Mouse (Mus musculus) embryo, embryonic 9.5 days (tissue): Measurements from ENCODE around the gene Zc2hc1c.

Experiments
- DNase-seq: peaks from one replicate; pipeline ENCODE4 v3.0.0-alpha.2; 2017; ENCODE audit errors: extremely low spot score

Gene Zc2hc1c

GRCm38 (mm10) chr12:85284331-85284730 is 4.1 kb upstream of the Zc2hc1c start:
- no peak for DNase-seq

- no peak for DNase-seq
These were observed 3.4 kb upstream of the Zc2hc1c start for GRCm38 (mm10) chr12:85284996-85285395.

DNA sequence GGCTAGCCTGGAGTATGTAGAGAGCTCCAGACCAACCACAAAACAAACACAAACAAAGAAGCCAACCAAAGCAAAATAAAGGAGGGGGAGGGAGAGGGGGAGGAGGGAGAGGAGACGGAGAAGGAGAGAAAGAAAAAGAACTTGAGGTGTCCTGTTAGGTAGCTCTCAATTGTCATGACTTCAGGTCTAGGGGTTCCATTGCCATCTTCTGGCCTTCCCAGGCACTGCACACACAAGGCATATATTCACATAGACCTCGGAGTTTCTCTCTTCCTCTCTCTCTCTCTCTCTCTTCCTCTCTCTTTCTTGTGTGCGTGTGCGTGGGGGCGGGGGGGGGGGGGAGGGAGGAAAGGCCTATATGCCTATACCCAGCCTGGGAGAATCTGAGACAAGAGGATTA is 1.4 kb upstream of the Zc2hc1c start:
- no peak for DNase-seq

DNA sequence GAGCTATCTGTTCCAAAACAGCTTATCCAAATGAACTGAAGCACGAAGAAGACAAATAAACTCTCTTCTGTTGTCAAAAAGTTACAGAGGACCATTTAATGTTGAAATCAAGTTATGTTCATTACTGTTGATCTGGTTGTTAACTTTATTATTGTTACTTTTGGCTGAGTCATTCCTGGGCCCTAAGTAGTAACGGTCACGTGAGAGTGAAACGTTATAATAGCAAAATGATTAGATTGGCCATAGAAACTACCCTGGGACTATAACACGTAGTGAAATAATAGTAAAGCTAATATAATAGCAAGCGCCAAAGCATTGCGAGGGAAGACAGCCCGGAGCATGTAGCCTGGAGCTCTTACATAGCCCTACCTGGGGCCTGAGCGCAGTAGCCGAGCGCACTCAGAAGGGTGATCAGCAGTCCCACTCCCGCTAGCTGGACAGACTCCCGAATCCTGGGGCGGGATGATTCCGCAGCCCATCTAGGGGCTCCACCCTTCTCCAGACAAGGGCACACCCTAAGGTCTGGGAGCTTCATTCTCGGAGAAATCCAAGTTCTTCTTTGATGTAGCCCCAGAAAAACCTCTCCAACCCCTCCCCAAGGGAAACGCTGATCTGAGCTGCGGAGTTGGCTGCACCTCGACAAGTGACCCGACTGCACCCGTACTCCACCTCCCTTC is 444 bp upstream of the Zc2hc1c start, which contains the start of gene Acyp1:
Gene Acyp1, minus strand, starts transcription at position 630 of the 677 bp plus-strand sequence.
- no peak for DNase-seq

- no peak for DNase-seq
These were observed 988 bp downstream of the Zc2hc1c start for GRCm38 (mm10) chr12:85289157-85290000.

DNA sequence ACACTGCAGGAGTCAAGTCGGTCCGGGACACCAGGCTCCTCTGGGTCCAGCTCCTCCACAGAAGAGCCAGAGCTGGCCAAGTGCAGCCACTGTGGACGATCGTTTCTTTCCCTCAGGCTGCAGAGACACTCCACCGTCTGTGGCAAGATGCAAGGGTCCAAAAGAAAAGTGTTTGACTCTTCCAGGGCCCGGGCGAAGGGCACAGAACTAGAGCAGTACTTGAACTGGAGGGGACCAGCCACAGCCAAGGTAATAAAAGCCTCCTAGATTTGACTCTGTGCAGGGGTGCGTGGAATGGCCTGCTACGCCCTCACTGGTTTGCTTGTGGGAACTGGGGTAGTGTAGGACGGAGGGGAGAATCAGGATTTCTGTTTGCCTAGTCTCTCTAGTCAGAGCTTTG is 2.2 kb downstream of the Zc2hc1c start:
- no peak for DNase-seq

DNA sequence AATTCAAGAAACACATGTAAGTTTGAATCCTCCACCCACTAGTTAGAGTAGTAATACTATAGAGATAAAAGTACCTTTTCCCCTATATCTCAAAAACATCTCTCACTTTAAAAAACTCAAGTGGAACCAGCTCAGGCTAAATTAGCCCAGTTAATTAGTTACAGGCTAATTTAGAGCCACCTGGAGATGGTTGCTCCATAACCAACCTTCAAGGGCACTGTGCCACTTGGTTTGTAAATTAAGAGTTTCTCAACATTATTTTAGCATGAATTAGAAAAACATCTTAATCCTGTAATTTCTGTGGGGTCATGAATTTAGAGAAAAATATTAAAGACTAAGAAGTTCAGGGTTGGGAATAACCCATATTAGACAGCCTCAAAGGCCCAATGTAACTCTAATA is 3.1 kb downstream of the Zc2hc1c start:
- DNase-seq, result no peak

DNA sequence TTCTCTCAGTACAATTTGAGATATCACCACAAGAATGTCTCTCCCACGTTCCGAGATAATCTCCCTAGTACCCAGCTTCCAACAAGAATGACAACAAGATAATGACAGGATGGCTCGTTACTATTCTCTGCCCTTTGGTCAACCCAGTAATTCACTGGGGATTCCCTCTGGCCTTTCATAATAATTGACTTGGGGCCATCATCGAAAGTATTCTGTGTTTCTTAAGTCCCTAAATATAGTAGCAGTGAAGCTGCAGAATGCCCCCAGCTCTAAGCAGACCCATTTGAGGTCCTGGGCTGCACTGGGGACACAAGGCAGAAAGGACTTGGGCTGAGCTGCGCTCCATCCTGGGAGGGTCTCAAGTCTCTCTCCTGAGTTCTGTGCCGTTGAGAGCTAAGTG is 3.9 kb downstream of the Zc2hc1c start:
- no peak for DNase-seq

DNA sequence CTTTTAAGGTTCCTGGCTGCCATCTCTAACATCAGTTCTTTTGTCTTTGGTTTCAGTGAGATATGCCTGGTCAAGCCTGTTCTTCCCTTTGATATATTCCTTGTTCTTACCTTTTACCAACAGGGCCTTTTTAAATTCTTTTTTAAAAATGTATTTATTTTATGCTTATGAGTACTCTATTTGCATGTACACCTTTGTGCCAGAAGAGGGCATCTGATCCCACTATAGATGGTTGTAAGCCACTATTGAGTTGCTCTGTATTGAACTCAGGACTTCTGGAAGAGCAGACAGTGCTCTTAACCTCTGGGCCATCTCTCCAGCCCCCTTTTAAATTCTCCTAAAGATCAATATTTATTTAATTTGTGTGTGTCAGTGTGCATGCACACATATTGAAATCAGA is 4.5 kb downstream of the Zc2hc1c start:
- DNase-seq, result no peak

GRCm38 (mm10) chr12:85295506-85295905 is 7.1 kb downstream of the Zc2hc1c start:
- no peak for DNase-seq

- DNase-seq, result no peak
These were observed 8.5 kb downstream of the Zc2hc1c start for GRCm38 (mm10) chr12:85296915-85297314.

DNA sequence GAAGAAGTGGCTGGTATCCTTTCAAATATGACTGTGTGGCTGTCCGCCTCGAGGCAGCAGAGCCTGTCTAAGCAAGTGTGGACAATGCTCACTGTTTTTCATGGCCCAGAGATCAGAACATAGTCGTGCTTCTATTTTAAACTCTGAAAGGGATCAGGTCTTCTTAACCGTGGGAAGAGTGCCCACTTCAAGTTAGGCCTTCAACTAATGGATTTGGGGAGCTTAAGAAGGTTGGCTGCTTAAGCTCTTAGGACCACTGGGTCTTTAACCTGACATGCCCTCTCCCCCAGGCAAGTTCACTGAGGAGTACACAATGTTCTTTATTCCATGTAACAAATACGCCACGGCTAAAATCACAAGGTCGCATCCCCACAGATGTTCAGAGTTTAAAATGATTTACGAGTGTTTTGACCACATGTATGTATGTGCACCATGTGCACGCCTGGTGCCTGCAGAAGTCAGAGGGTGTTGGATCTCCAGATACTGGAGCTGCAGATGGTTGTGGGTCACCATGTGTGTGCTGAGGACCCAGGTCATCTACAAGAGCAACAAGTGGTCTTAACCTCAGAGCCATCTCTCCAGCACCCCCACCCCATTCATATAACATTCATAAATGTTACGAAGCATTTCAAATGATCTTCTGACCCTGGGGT is 9.1 kb downstream of the Zc2hc1c start:
- DNase-seq, result no peak

GRCm38 (mm10) chr12:85298127-85298834 is 9.9 kb downstream of the Zc2hc1c start:
- DNase-seq, result no peak

DNA sequence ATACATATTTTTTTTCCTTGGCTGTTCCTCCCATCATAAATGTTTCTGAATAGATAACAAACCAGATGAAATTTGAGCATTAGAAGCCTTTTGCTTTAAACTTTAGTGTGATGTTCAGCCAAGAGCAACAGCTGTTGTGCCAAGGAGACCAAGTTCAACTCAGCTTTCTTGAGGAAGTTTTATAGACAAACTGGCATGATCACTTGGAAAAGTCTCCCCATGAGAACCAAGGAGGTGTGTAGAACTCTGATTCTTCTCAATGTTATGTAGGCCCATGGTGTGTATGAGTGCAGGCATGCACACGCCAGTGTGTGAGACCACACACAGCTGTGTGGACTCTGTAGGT is 10.4 kb downstream of the Zc2hc1c start:
- DNase-seq, result no peak

DNA sequence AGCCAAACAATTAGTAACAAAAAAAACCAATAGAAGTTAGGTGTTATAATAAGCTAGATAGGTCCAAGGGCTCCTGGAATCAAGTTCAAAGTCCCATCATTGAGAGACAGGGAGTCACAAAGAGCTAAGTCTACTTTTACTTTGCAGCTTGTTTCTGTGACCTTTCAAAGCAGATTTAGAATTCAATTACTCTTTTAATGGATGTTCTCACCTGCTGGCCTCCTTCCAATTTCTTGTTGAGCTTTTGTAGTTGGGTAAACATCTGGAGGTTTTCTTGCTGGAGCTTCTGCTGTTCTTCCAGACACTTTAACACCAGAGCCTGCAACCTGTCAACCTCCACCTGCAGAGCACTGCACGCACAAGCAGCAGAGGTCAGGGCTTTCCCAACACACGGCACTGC is 14.9 kb downstream of the Zc2hc1c start:
- DNase-seq, result no peak

DNA sequence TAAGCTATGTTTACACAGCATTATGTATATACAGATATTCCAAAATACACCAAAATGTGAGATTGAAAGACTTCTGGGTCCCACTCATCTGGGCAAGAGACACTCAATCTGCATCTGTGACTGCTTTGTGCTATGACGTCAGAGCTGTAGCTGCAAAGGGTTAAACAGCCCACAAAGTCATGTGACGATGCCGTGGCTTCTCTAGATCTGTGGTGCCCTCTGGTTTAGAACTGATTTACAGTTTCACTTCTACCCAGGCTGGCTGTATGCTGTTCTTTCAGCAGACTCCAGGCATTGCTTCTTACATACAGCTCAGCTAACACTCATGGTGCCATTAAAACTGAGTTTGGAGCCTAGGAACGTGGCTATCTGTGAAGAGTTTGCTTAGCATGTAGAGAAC is 16.3 kb downstream of the Zc2hc1c start:
- no peak for DNase-seq

DNA sequence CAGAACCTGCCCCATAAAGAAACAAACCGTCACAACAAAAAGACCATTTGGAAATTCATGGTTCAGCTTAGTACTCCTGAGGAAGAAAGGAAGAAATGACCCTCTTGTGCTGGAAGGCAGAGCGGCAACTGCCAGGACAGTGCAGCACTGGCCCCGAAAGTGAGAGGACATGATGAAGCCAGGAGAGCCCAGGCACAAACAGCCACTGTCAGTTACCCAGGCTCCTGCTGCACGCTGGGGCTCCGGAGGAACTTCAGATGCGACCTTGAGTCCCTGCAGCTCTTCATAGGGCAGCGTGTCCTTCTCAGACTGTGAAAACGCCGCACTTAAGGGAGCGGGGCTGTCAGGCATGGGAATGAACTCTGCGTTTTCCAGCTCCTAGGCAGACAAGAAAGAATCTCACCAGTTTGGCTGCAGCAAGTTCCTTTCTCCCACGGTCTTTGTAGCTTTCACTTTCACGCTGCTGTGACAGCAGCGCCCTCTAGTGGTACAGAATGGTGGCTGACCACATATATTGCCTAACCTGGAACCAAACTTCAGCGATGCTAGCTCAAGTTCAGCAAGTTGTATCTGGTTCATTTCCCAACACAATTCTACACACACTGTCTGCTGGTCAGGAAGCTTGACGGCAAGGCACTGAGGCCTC is 17.0 kb downstream of the Zc2hc1c start:
- peak; percentile 79 for DNase-seq

- DNase-seq, result no peak
These were observed 20.3 kb downstream of the Zc2hc1c start for GRCm38 (mm10) chr12:85308651-85309050.

GRCm38 (mm10) chr12:85330153-85330552 is 41.8 kb downstream of the Zc2hc1c start:
- DNase-seq, result no peak

GRCm38 (mm10) chr12:85337567-85338311 is 49.3 kb downstream of the Zc2hc1c start:
- no peak for DNase-seq

DNA sequence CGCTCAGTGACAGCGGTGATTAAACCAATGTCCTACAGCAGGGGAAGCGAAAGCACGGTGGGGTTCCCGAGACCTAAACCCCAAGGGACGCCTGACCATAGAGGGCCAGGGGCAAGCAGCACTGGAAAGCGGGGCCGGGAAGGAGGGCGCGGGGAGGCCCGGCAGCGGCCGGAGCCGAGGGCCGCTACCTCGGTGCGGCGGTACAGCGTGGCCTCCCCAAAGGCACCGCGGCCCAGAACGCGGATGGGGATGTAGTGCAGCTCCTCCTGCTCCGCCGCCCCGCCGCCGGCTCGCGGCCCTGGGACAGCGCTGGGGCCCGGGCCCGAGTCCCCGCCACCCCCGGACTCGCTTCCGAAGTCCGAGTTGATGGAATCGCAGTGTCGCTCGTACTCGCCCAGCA is 50.4 kb downstream of the Zc2hc1c start:
- no peak for DNase-seq
